Mouse (Mus musculus) T-helper 17 cell (primary cell): ENCODE data around the gene Acox1.

Experiments used
- in situ Hi-C, 2 experiments: fragments of 300-600 bp; cut with MboI, MseI; formaldehyde crosslinking; loops; 1 replicate in 1 of 2; 2 replicates in 1 of 2; pipeline ENCODE4 v1.15.1; 2025; ENCODE audit warnings: high pct_unique_total_duplicates in 2 of 2

The Acox1 gene

GRCm38 (mm10) chr11:116169214-116169613 is 29.6 kb downstream of the Acox1 start:
- in situ Hi-C loops, result no loop called here

GRCm38 (mm10) chr11:116167884-116168439 is 30.9 kb downstream of the Acox1 start, which contains the start of gene Fbf1:
Gene Fbf1, minus strand, starts transcription at chr11:116168166.
- in situ Hi-C loops, result no loop called here

DNA sequence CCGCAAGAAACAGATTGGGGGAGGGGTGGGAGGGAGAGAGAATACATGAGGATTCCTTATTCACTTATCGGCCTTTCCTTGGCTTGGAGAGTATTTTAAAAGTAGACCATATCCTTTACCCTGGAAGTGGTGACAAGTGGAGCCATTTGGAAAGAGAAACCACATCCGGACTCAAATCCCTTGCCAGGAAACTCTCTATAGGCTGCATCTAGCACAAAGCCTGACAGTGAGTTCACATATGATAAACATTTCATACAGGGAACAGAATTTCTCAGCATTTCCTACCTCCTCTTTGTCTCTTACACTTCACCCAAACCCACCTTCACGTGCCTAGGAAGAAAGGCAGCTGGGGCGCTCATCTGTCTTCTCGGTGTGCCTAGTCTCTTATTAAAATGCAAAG is 31.6 kb downstream of the Acox1 start:
- in situ Hi-C loops, result no loop called here

- in situ Hi-C loops, result no loop called here
These were observed 35.8 kb downstream of the Acox1 start for GRCm38 (mm10) chr11:116163002-116163401.

DNA sequence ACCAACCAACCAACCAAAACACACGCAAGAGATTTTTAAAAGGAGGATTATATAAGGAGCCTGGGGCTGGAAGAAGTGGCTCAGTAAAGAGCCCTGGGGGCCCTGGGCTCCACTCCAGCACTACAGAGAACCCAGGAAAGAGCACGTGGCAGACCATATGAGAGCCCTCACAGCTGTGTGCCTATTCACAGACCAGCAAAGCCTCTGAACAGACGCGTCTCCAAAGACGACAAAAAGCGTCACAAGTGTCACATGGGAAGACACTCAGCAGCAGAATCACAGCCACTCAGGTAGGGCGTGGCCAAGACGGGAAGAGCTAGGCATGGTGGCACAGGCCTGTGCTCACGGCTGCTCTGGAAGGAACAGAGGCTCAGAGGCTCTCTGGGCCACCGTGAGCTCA is 36.7 kb downstream of the Acox1 start:
- in situ Hi-C loops, result no loop called here

GRCm38 (mm10) chr11:116161312-116161711 is 37.5 kb downstream of the Acox1 start:
- in situ Hi-C loops, result no loop called here

DNA sequence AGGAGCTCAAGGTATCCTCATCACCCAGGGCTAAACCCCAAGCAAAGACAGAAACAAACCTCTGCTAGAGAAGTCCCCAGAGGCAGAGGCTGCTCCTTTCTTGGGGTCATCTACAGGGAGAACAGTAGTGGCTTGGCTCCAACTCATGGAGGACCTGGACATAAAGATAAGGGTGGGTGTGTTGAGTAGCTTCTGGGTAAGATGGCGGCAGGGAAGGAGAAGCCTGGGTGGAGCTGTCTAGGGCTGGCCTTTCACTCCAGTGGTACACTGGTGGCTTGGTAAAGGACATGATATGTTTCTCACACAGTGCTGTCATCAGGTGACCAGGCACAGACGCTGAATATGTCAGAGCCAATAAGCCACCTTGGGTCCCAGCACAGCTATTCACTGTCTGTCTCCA is 47.9 kb downstream of the Acox1 start:
- in situ Hi-C loops, result no loop called here

- in situ Hi-C loops, result no loop called here
These were observed 49.5 kb downstream of the Acox1 start for GRCm38 (mm10) chr11:116149341-116149740.

GRCm38 (mm10) chr11:116148761-116149221 is 50.1 kb downstream of the Acox1 start:
- in situ Hi-C loops, result no loop called here

- in situ Hi-C loops, result no loop called here
These were observed 52.4 kb downstream of the Acox1 start for GRCm38 (mm10) chr11:116146294-116146985.

GRCm38 (mm10) chr11:116145481-116146293 is 53.2 kb downstream of the Acox1 start:
- in situ Hi-C loops, result no loop called here

DNA sequence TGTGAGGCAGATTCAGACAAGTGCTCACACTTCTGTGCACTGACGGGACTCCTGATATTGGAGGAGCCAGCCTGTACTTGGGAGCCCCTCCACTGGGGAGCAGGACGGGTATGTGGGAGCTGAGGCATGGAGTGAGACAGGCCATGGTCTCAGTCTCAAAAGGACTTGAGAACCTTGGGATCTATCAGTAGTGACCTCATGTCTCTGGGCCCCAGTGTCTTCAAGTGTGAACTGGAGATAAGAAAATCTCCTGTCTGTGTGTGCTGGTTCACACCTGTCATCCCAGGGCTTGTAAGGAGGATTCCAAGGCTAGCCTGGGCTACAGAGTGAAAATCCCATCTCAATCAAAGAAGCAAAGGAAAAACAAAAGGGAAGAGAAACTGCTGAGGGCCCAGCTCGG is 55.4 kb downstream of the Acox1 start:
- in situ Hi-C loops, result loop anchor here in 1 of 2 experiments (5.0 kb wide), 1 partner anchor 44 kb away; no protein-coding TSS in a partner anchor

DNA sequence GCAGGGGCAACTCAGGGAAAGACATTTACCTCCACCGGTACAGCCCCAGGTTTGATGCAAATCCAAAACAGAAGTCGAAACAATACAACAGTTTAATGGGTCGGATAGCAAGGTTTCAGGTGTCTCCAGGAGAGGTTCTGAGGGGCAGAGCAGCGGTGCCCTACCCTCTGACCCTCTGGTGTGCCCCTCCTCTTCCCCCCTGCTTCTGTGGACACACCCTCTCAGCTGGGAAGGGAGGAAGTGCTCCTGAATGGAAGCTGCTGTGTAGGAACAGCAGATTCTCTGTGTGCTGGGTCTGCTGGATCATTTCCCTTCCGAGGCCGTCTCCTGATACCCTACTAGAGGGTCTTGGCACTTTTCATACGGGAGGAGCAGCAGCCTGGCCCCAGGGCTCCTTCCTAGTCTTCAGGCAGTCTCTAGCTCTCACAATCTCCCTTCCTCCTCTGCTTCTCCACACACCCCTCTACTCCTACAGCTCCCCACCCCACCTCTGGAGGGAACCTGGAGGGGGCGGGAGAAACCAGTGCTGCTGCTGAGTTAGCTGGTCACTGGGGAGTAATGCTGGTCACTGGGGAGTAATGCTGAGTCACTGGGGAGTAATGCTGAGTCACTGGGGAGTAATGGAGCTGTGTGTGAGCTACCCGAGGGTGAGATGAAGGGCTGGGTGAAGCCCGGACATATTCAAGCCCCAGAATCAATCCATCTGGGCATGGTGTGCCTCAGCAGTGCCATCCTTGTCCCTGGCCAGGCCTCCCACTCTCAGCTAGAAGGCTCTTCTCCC is 56.4 kb downstream of the Acox1 start:
- in situ Hi-C loops, result loop anchor here in 1 of 2 experiments (5.0 kb wide), 1 partner anchor 45 kb away; no protein-coding TSS in a partner anchor

DNA sequence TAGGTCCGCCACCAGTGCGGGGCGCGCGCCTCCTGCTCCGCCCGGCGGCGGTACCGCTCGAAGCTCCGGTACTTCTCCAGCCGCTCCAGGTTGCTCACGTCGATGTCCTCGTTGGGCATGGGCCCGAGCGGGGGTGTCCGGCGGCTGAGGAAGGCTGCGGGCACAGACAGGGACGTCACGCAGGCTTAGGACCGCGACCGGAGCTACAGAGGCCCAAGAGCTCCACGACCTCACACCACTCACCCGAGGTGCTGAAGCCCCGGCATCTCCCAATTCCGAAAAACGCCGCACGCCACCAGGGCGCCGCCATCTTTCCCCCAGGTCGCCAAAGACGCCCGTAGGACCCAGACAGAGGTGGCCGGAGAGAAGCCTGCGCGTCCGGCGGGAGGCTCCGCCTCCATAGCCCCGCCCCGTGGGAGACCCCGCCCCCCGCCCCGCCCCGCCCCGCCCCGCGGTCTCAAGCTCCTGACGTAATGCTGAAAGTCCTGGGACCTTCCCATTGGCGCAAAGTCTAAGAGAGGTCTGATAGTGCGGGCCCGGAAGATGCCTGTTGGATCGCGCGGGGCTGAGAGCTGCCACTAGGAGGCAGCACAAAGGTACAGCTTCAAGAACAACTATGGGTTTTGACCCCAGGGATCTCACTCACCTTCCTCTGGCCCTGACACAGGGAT is 60.2 kb downstream of the Acox1 start, which contains the start of gene Mrpl38:
Gene Mrpl38 (minus strand): TSS at position 401 of the 671 bp plus-strand sequence.
- in situ Hi-C loops, result no loop called here

DNA sequence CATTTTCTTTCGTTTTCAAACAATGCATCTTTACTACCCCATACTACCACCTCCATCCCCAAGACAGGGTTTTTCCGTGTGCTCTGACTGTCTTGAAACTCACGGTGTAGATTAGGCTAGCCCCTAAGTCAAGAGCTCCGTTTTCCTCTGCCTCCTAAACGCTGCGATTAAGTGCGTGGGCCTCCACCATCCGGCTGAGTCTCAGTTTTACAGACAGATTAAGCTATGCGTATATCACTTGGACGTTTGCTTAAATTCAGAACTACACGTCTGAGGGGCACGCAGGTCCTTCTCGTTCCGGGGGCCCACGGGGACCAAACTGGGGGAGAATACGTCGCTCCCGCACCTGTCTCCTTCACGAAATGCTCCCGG is 60.8 kb downstream of the Acox1 start:
- in situ Hi-C loops, result no loop called here

DNA sequence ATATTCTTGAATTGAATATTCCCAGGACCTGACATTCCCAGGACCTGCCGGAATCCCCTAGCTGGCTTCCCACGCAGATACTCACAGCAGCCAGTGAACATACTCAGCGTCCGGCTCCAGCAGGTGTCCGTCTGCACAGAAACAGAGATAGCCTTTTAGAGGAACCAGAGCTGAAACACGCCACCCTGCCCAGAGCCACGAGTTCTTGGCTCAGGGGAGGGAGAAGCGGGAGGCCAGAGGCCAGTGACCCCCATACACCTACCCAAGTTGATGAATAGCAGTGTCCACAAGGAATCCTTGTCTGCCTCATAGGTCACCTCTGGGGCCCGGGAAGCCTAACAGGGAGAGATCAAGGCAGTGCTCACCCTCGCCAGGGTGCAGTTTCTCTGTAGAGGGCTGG is 64.7 kb downstream of the Acox1 start:
- in situ Hi-C loops, result loop anchor here in 1 of 2 experiments (5.0 kb wide), 1 partner anchor 42 kb away; no protein-coding TSS in a partner anchor

GRCm38 (mm10) chr11:116133497-116133896 is 65.3 kb downstream of the Acox1 start:
- in situ Hi-C loops, result loop anchor here in 1 of 2 experiments (5.0 kb wide), 1 partner anchor 41 kb away; no protein-coding TSS in a partner anchor

- in situ Hi-C loops, result loop anchor here in 1 of 2 experiments (5.0 kb wide), 1 partner anchor 40 kb away; no protein-coding TSS in a partner anchor
These were observed 66.2 kb downstream of the Acox1 start for GRCm38 (mm10) chr11:116132366-116133333.
